Mouse (Mus musculus) ES-E14 (cell line): ENCODE results near the gene Gm8127.
"Not testable (repeated sequence)": the region's sequence is repeated elsewhere in the genome, so short reads cannot be mapped to it uniquely, and the experiment has no call there.

ENCODE experiments used
- CHD2 ChIP-seq: IDR thresholded peaks from 2 replicates; pipeline ENCODE4 v1.6.1; 2014; ENCODE audit warnings: mild to moderate bottlenecking, low read depth, low read length, inconsistent platforms
- ZC3H11A ChIP-seq: IDR thresholded peaks from 2 replicates; pipeline ENCODE4 v1.6.1; 2012; ENCODE audit warnings: low read depth, mild to moderate bottlenecking, inconsistent platforms, low read length, borderline replicate concordance
- ZNF384 ChIP-seq: IDR thresholded peaks from 2 replicates; pipeline ENCODE4 v1.6.1; 2012; ENCODE audit warnings: low read depth, low read length, inconsistent platforms

GRCm38 (mm10) chr14:43275752-43276151 is 17.9 kb downstream of the Gm8127 start:
- not testable (repeated sequence) for TF ChIP-seq ZNF384, CHD2, ZC3H11A
